Mouse (Mus musculus) kidney, postnatal 0 days (tissue): ENCODE results near the gene Wdr81. TPM values are rescaled to one million over a fixed set of nuclear protein-coding genes. Genes with fewer than 3 reads are reported as not detected.

Experiments used
- ATAC-seq: fragments of 200-750 bp; cut with Nextera tagmentation; replicated peaks from 2 replicates; pipeline ENCODE4 v1.8.0; 2017; ENCODE audit warnings: low read depth, moderate number of reproducible peaks, moderate TSS enrichment, moderate library complexity; ENCODE audit not compliant: low FRiP score
- DNase-seq: peaks from one replicate; pipeline ENCODE4 v3.0.0-alpha.2; 2016; ENCODE audit warnings: low spot score
- H3K27ac ChIP-seq: fragments of 300-500 bp; sonication (generic); 2 replicates; pipeline ENCODE4 v1.5.1; 2014; ENCODE audit warnings: mild to moderate bottlenecking
- H3K27me3 ChIP-seq: fragments of 300-500 bp; sonication (generic); 2 replicates; pipeline ENCODE4 v1.6.1; 2014; ENCODE audit warnings: low read length, mixed read lengths; ENCODE audit not compliant: insufficient read depth
- H3K36me3 ChIP-seq: fragments of 300-500 bp; sonication (generic); 2 replicates; pipeline ENCODE4 v1.6.1; 2014; ENCODE audit warnings: low read length, mixed read lengths; ENCODE audit not compliant: insufficient read depth
- H3K4me1 ChIP-seq: fragments of 300-500 bp; sonication (generic); replicated peaks from 2 replicates; pipeline ENCODE4 v1.6.1; 2014; ENCODE audit warnings: antibody characterized with exemption, low read length, mixed read lengths; ENCODE audit not compliant: insufficient read depth
- H3K4me2 ChIP-seq: fragments of 300-500 bp; sonication (generic); 2 replicates; pipeline ENCODE4 v1.6.1; 2014; ENCODE audit warnings: mild to moderate bottlenecking, low read length, moderate library complexity, mixed read lengths
- H3K4me3 ChIP-seq: fragments of 300-500 bp; sonication (generic); replicated peaks from 2 replicates; pipeline ENCODE4 v1.5.1; 2014; ENCODE audit warnings: low read depth, low read length
- H3K9ac ChIP-seq: fragments of 300-500 bp; sonication (generic); 2 replicates; pipeline ENCODE4 v1.6.1; 2014; ENCODE audit warnings: low read depth, low read length
- H3K9me3 ChIP-seq: fragments of 300-500 bp; sonication (generic); replicated peaks from 2 replicates; pipeline ENCODE4 v1.6.1; 2016; ENCODE audit warnings: low read length, inconsistent platforms, mixed read lengths
- CTCF ChIP-seq: IDR thresholded peaks from 2 replicates; pipeline ENCODE4 v1.5.1; 2016; ENCODE audit warnings: antibody characterized with exemption, low read depth, mild to moderate bottlenecking, moderate library complexity
- WGBS: fragments of 180-500 bp; shearing (Covaris S2); extraction: QIAGEN DNeasy Blood & Tissue Kit; methylation state at CpG from one replicate; pipeline ENCODE4 v1.1.7; 2014; 5-methylcytosine and 5-hydroxymethylcytosine counted together
- polyA plus RNA-seq: library from polyadenylated mRNA; unstranded; fragments of >200 nt; fragmentation: Nextera tagmentation; extraction: Ambion mirVana; gene quantifications from 2 replicates; pipeline ENCODE4 v1.2.1, GENCODE M21; 2015

The Wdr81 gene
- polyA plus RNA-seq = 4.9 and 5.3 TPM in 2 replicates

DNA sequence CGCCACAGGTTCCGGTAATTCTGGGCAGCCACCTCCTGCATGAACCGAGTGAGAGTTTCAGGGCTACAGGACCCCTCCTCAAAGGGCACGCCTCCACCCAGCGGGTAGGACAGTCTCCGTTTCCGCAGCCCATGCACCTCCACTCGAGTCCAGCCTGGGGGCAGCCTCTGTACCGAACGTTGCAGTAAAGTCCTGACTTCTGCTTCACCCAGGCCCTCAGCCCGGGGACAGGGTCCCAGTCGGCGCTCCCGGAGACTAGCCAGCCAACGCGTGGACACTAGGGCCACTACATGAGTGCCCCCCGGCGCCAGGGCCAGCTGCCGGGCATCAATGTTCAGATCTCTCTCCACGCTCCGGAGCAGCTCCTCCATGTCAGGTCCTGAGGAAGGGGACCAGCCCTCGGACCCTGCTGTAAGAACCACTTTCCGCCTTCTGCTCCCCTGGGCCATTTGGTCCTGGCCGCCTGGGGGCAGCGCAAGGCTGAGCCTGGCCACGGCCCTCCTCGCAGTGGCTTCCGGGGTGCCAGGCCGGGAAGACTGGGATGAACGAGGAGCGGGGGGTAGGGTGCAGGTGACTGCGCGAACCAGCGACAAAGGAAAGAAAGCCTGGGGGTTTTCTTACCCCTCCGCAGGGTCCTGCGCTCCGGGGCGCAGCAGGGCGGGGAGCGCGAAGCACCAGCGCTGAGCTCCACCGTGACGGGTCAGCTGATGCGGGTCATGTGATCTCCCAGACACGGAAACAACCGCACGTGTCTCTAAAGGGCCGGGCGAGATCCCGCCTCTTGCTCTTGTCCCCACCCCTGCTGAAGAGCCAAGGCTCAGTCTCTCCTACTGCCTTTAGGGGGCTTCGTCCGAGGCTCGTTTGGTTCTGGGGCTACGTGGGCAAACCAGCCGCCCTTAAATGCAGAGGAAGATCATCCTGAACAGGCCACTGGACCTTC lies at the start of gene Wdr81:
Gene Wdr81, minus strand, starts transcription at position 727 of the 940 bp plus-strand sequence.
- Histone ChIP-seq H3K27ac (peak within 1 kb of the TSS; percentile 43), H3K27me3 (no peaks in the 10 kb centered on the region), H3K9ac (peak within 1 kb of the TSS; percentile 69), H3K4me3 (peak within 1 kb of the TSS; percentile 56), H3K9me3 (no peaks in the 10 kb centered on the region), H3K36me3 (peaks cover 6% of the 10 kb centered on the region; the same call in 1 of the 2 replicates), H3K4me2 (peak within 1 kb of the TSS; percentile 100), H3K4me1 (peaks cover 14% of the 10 kb centered on the region)
- DNase-seq (peak; percentile 98), ATAC-seq (peak; percentile 91)
- TF ChIP-seq CTCF = peak; percentile 51
- WGBS = 2% methylated on average over 56 of the region's 56 CpGs

DNA sequence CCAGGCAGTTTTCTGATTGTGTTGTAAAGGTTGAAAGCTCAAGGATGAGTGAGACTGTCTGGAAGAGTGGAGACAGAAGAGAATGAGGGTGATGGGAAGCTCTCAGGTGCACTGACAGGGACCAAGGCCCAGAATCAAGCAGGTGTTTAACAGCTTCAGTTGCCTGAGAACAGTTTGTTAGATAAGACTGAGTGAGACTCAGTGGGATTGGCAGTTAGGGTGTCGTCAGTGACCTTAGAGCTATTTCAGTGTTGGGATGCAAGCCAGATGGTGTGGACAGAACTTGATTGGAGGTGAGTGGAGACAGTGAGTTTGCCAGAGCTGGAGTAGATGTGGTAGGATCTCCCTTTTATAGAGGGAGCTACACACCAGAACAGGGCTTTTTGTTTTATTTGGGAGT lies 43.6 kb upstream of the Wdr81 start:
- WGBS = 48% methylated on average over 1 of the region's 1 CpGs
- H3K27ac ChIP-seq = no peak overlapping the region
- no peak overlapping the region for H3K4me2 ChIP-seq
- no peak overlapping the region for H3K9ac ChIP-seq
- H3K4me1 ChIP-seq = no peaks in the 10 kb centered on the region
- DNase-seq (no peak), ATAC-seq (no peak)
- peaks cover 95% of the 10 kb centered on the region for H3K36me3 ChIP-seq
- H3K27me3 ChIP-seq = no peaks in the 10 kb centered on the region
- TF ChIP-seq CTCF = no peak
- no peak overlapping the region for H3K4me3 ChIP-seq
- H3K9me3 ChIP-seq = no peaks in the 10 kb centered on the region

- H3K4me2 ChIP-seq = no peak overlapping the region
- no peaks in the 10 kb centered on the region for H3K27me3 ChIP-seq
- TF ChIP-seq CTCF = no peak
- H3K4me3 ChIP-seq = no peak overlapping the region
- no peaks in the 10 kb centered on the region for H3K4me1 ChIP-seq
- no peak overlapping the region for H3K27ac ChIP-seq
- DNase-seq (no peak), ATAC-seq (no peak)
- no peaks in the 10 kb centered on the region for H3K9me3 ChIP-seq
- peaks cover 96% of the 10 kb centered on the region for H3K36me3 ChIP-seq
- no peak overlapping the region for H3K9ac ChIP-seq
- 91% methylated on average over 10 of the region's 10 CpGs for WGBS
Observed at GRCm38 (mm10) chr11:75494296-75495049, 40.0 kb upstream of the Wdr81 start.

DNA sequence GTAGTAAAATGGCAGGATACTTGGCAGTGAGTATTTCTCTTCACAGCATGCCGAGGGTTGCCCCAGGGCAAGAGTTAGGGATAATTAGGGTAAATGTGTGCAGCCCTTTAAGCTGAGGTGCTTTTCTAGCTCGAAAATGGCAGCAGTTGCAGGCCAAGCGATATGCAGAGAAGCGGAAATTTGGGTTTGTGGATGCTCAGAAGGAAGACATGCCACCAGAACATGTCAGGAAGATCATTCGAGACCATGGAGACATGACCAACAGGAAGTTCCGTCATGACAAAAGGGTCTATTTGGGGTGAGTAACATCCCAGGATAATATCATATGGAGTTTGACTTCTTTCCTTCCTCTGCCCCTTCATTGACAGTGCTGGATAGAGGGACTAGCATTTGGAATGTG lies 33.0 kb upstream of the Wdr81 start:
- Histone ChIP-seq H3K4me2 (peak overlapping the region; percentile 94), H3K27ac (peak overlapping the region; percentile 82), H3K27me3 (no peaks in the 10 kb centered on the region), H3K36me3 (peaks cover 31% of the 10 kb centered on the region), H3K4me3 (peak overlapping the region; percentile 99), H3K4me1 (peaks cover 8% of the 10 kb centered on the region), H3K9me3 (no peaks in the 10 kb centered on the region), H3K9ac (peak overlapping the region; percentile 99)
- WGBS = 37% methylated on average over 6 of the region's 6 CpGs
- DNase-seq (no peak), ATAC-seq (no peak)
- no peak for TF ChIP-seq CTCF

- Histone ChIP-seq H3K4me3 (peak within 1 kb of the TSS; percentile 99), H3K27ac (peak within 1 kb of the TSS; percentile 82), H3K4me2 (peak within 1 kb of the TSS; percentile 94), H3K36me3 (peaks cover 23% of the 10 kb centered on the region), H3K9ac (peak within 1 kb of the TSS; percentile 99), H3K27me3 (no peaks in the 10 kb centered on the region), H3K4me1 (peaks cover 8% of the 10 kb centered on the region), H3K9me3 (no peaks in the 10 kb centered on the region)
- WGBS = under 1% methylated on average over 52 of the region's 52 CpGs
- TF ChIP-seq CTCF = no peak
- ATAC-seq = peak; percentile 99
- DNase-seq = peak; percentile 99
Observed at GRCm38 (mm10) chr11:75486601-75487285, 32.2 kb upstream of the Wdr81 start, which contains the start of gene Prpf8. Gene Prpf8, plus strand, starts transcription at chr11:75486816.
